Mouse (Mus musculus): Measurements from ENCODE around the gene Cers1. TPM values are rescaled to one million over a fixed set of nuclear protein-coding genes. Genes with fewer than 3 reads are reported as not detected.

Cers1 gene
- polyA plus RNA-seq, 1 experiment: not detected

GRCm38 (mm10) chr8:70371951-70372350 is 56.4 kb downstream of the Cers1 start:
- Histone ChIP-seq H3K4me3 (ENCODE audit: insufficient read depth, low read depth, low read length) (no peak overlapping the region), H3K27ac (ENCODE audit: insufficient read depth, low read depth, low read length) (no peak overlapping the region), H3K4me1 (ENCODE audit: control insufficient read depth, insufficient read depth, low read length) (peaks cover 26% of the 10 kb centered on the region)
- 48% methylated on average over 6 of the region's 6 CpGs for WGBS
- TF ChIP-seq POLR2A (IDR thresholded peaks at IDR 0.05; ENCODE audit: insufficient read depth, low read depth, low read length): no peak
- TF ChIP-seq CTCF (IDR thresholded peaks at IDR 0.05; ENCODE audit: insufficient read depth, low read depth, low read length): no peak

GRCm38 (mm10) chr8:70373397-70374317 is 58.1 kb downstream of the Cers1 start, which contains the start of gene Comp:
Gene Comp (plus strand): TSS chr8:70373558.
- Histone ChIP-seq H3K4me1 (ENCODE audit: control insufficient read depth, insufficient read depth, low read length) (peaks cover 26% of the 10 kb centered on the region), H3K27ac (ENCODE audit: insufficient read depth, low read depth, low read length) (no peak within 1 kb of the TSS), H3K4me3 (ENCODE audit: insufficient read depth, low read depth, low read length) (peak within 1 kb of the TSS; percentile 11; the same call in 1 of the 2 replicates)
- WGBS: 9% methylated on average over 47 of the region's 47 CpGs
- TF ChIP-seq POLR2A (IDR thresholded peaks at IDR 0.05; ENCODE audit: insufficient read depth, low read depth, low read length): no peak
- TF ChIP-seq CTCF (IDR thresholded peaks at IDR 0.05; ENCODE audit: insufficient read depth, low read depth, low read length): no peak

- Histone ChIP-seq H3K4me3 (ENCODE audit: insufficient read depth, low read depth, low read length) (peak overlapping the region; percentile 11; the same call in 1 of the 2 replicates), H3K27ac (ENCODE audit: insufficient read depth, low read depth, low read length) (no peak overlapping the region), H3K4me1 (ENCODE audit: control insufficient read depth, insufficient read depth, low read length) (peaks cover 26% of the 10 kb centered on the region)
- TF ChIP-seq POLR2A (IDR thresholded peaks at IDR 0.05; ENCODE audit: insufficient read depth, low read depth, low read length) (no peak), CTCF (IDR thresholded peaks at IDR 0.05; ENCODE audit: insufficient read depth, low read depth, low read length) (no peak)
- under 1% methylated on average over 53 of the region's 53 CpGs for WGBS
Measured at GRCm38 (mm10) chr8:70374318-70374927, 58.8 kb downstream of the Cers1 start.

GRCm38 (mm10) chr8:70375212-70375859 is 59.8 kb downstream of the Cers1 start:
- Histone ChIP-seq H3K4me3 (ENCODE audit: insufficient read depth, low read depth, low read length) (no peak overlapping the region), H3K27ac (ENCODE audit: insufficient read depth, low read depth, low read length) (no peak overlapping the region), H3K4me1 (ENCODE audit: control insufficient read depth, insufficient read depth, low read length) (peaks cover 26% of the 10 kb centered on the region)
- 5% methylated on average over 35 of the region's 35 CpGs for WGBS
- TF ChIP-seq CTCF (IDR thresholded peaks at IDR 0.05; ENCODE audit: insufficient read depth, low read depth, low read length) (no peak), POLR2A (IDR thresholded peaks at IDR 0.05; ENCODE audit: insufficient read depth, low read depth, low read length) (no peak)

GRCm38 (mm10) chr8:70376275-70376741 is 60.7 kb downstream of the Cers1 start:
- no peak for TF ChIP-seq CTCF (IDR thresholded peaks at IDR 0.05; ENCODE audit: insufficient read depth, low read depth, low read length)
- WGBS: 6% methylated on average over 37 of the region's 37 CpGs
- Histone ChIP-seq H3K27ac (ENCODE audit: insufficient read depth, low read depth, low read length) (no peak overlapping the region), H3K4me1 (ENCODE audit: control insufficient read depth, insufficient read depth, low read length) (peaks cover 26% of the 10 kb centered on the region), H3K4me3 (ENCODE audit: insufficient read depth, low read depth, low read length) (no peak overlapping the region)

- H3K4me3 ChIP-seq (ENCODE audit: insufficient read depth, low read depth, low read length): no peak overlapping the region
- TF ChIP-seq POLR2A (IDR thresholded peaks at IDR 0.05; ENCODE audit: insufficient read depth, low read depth, low read length): no peak
- TF ChIP-seq CTCF (IDR thresholded peaks at IDR 0.05; ENCODE audit: insufficient read depth, low read depth, low read length): no peak
- 11% methylated on average over 15 of the region's 15 CpGs for WGBS
- peaks cover 26% of the 10 kb centered on the region for H3K4me1 ChIP-seq (ENCODE audit: control insufficient read depth, insufficient read depth, low read length)
- H3K27ac ChIP-seq (ENCODE audit: insufficient read depth, low read depth, low read length): no peak overlapping the region
Measured at GRCm38 (mm10) chr8:70377049-70377448, 61.5 kb downstream of the Cers1 start.

GRCm38 (mm10) chr8:70380069-70380468 is 64.5 kb downstream of the Cers1 start:
- H3K4me1 ChIP-seq (ENCODE audit: control insufficient read depth, insufficient read depth, low read length): peaks cover 10% of the 10 kb centered on the region; the same call in 1 of the 2 replicates
- no peak overlapping the region for H3K4me3 ChIP-seq (ENCODE audit: insufficient read depth, low read depth, low read length)
- 81% methylated on average over 12 of the region's 12 CpGs for WGBS
- TF ChIP-seq CTCF (IDR thresholded peaks at IDR 0.05; ENCODE audit: insufficient read depth, low read depth, low read length) (no peak), POLR2A (IDR thresholded peaks at IDR 0.05; ENCODE audit: insufficient read depth, low read depth, low read length) (no peak)
- no peak overlapping the region for H3K27ac ChIP-seq (ENCODE audit: insufficient read depth, low read depth, low read length)

Other genes starting within 250 kb of the Cers1 start
- gene Tm6sf2, start 242.9 kb upstream of the Cers1 start, polyA plus RNA-seq (2012; ENCODE audit: insufficient read depth, insufficient read length, low replicate concordance, missing spikeins): not detected in 2 replicates
- gene Hapln4, start 232.3 kb upstream of the Cers1 start, polyA plus RNA-seq (2012; ENCODE audit: insufficient read depth, insufficient read length, low replicate concordance, missing spikeins): not detected in 2 replicates
- gene Ncan, start 194.9 kb upstream of the Cers1 start, polyA plus RNA-seq (2012; ENCODE audit: insufficient read depth, insufficient read length, low replicate concordance, missing spikeins): 84.7 TPM in 1 of 2 replicates, not detected in the other
- gene Nr2c2ap, start 184.4 kb upstream of the Cers1 start, polyA plus RNA-seq (2012; ENCODE audit: insufficient read depth, insufficient read length, low replicate concordance, missing spikeins): not detected in 2 replicates
- not detected in 2 replicates for gene Rfxank, start 176.6 kb upstream of the Cers1 start, polyA plus RNA-seq (2012; ENCODE audit: insufficient read depth, insufficient read length, low replicate concordance, missing spikeins)
- not detected in 2 replicates for gene Borcs8, start 176.3 kb upstream of the Cers1 start, polyA plus RNA-seq (2012; ENCODE audit: insufficient read depth, insufficient read length, low replicate concordance, missing spikeins)
- not detected in 2 replicates for gene Mef2b, start 176.1 kb upstream of the Cers1 start, polyA plus RNA-seq (2012; ENCODE audit: insufficient read depth, insufficient read length, low replicate concordance, missing spikeins)
- gene Tmem161a, start 143.4 kb upstream of the Cers1 start, polyA plus RNA-seq (2012; ENCODE audit: insufficient read depth, insufficient read length, low replicate concordance, missing spikeins): not detected in 2 replicates
- not detected in 2 replicates for gene Slc25a42, start 103.5 kb upstream of the Cers1 start, polyA plus RNA-seq (2012; ENCODE audit: insufficient read depth, insufficient read length, low replicate concordance, missing spikeins)
- not detected in 2 replicates for gene Sugp2, start 81.5 kb upstream of the Cers1 start, polyA plus RNA-seq (2012; ENCODE audit: insufficient read depth, insufficient read length, low replicate concordance, missing spikeins)
- gene Armc6, start 81.3 kb upstream of the Cers1 start, polyA plus RNA-seq (2012; ENCODE audit: insufficient read depth, insufficient read length, low replicate concordance, missing spikeins): not detected in 2 replicates
- gene Homer3, start 32.9 kb upstream of the Cers1 start, polyA plus RNA-seq (2012; ENCODE audit: insufficient read depth, insufficient read length, low replicate concordance, missing spikeins): not detected in 2 replicates
- gene Ddx49, start 13.3 kb upstream of the Cers1 start, polyA plus RNA-seq (2012; ENCODE audit: insufficient read depth, insufficient read length, low replicate concordance, missing spikeins): not detected in 2 replicates
- not detected in 2 replicates for gene Cope, start 13.3 kb upstream of the Cers1 start, polyA plus RNA-seq (2012; ENCODE audit: insufficient read depth, insufficient read length, low replicate concordance, missing spikeins)
- gene Gdf1, start 14.0 kb downstream of the Cers1 start, polyA plus RNA-seq (2012; ENCODE audit: insufficient read depth, insufficient read length, low replicate concordance, missing spikeins): not detected in 2 replicates
- not detected in 2 replicates for gene Upf1, start 37.5 kb downstream of the Cers1 start, polyA plus RNA-seq (2012; ENCODE audit: insufficient read depth, insufficient read length, low replicate concordance, missing spikeins)
- gene Comp, start 57.8 kb downstream of the Cers1 start, polyA plus RNA-seq (2012; ENCODE audit: insufficient read depth, insufficient read length, low replicate concordance, missing spikeins): not detected in 2 replicates
- not detected in 2 replicates for gene Crtc1, start 123.8 kb downstream of the Cers1 start, polyA plus RNA-seq (2012; ENCODE audit: insufficient read depth, insufficient read length, low replicate concordance, missing spikeins)
- gene Klhl26, start 161.2 kb downstream of the Cers1 start, polyA plus RNA-seq (2012; ENCODE audit: insufficient read depth, insufficient read length, low replicate concordance, missing spikeins): not detected in 2 replicates
- not detected in 2 replicates for gene Tmem59l, start 171.6 kb downstream of the Cers1 start, polyA plus RNA-seq (2012; ENCODE audit: insufficient read depth, insufficient read length, low replicate concordance, missing spikeins)
- gene Crlf1, start 177.4 kb downstream of the Cers1 start, polyA plus RNA-seq (2012; ENCODE audit: insufficient read depth, insufficient read length, low replicate concordance, missing spikeins): not detected in 2 replicates
- not detected in 2 replicates for gene Rex1bd, start 191.0 kb downstream of the Cers1 start, polyA plus RNA-seq (2012; ENCODE audit: insufficient read depth, insufficient read length, low replicate concordance, missing spikeins)
- 789 TPM in 1 of 2 replicates, not detected in the other for gene Uba52, start 195.0 kb downstream of the Cers1 start, polyA plus RNA-seq (2012; ENCODE audit: insufficient read depth, insufficient read length, low replicate concordance, missing spikeins)
- not detected in 2 replicates for gene Fkbp8, start 211.9 kb downstream of the Cers1 start, polyA plus RNA-seq (2012; ENCODE audit: insufficient read depth, insufficient read length, low replicate concordance, missing spikeins)
- not detected in 2 replicates for gene Kxd1, start 212.2 kb downstream of the Cers1 start, polyA plus RNA-seq (2012; ENCODE audit: insufficient read depth, insufficient read length, low replicate concordance, missing spikeins)
- not detected in 2 replicates for gene Ell, start 223.7 kb downstream of the Cers1 start, polyA plus RNA-seq (2012; ENCODE audit: insufficient read depth, insufficient read length, low replicate concordance, missing spikeins)